Mouse (Mus musculus) heart, adult 9 months (tissue): ENCODE measurements around the gene Eps15l1.

Source experiments
- DNase-seq, 2 experiments: peaks; one replicate each; pipeline ENCODE4 v3.0.0; 2022; ENCODE audit warnings: low spot score in 2 of 2

Gene Eps15l1

GRCm38 (mm10) chr8:72295125-72295524 is 126.1 kb downstream of the Eps15l1 start:
- DNase-seq: peak in 1 of 2 experiments; percentile 40

GRCm38 (mm10) chr8:72293309-72293708 is 128.0 kb downstream of the Eps15l1 start:
- no peak for DNase-seq

- no peak for DNase-seq
Observed at GRCm38 (mm10) chr8:72291104-72291503, 130.2 kb downstream of the Eps15l1 start.
